Mouse (Mus musculus): Measurements from ENCODE around the gene Akap2. TPM values are rescaled to one million over a fixed set of nuclear protein-coding genes. Genes with fewer than 3 reads are reported as not detected.

The Akap2 gene
- total and polyA plus RNA-seq, 3 experiments = 1.7 to 7.2 TPM; not detected in 1

DNA sequence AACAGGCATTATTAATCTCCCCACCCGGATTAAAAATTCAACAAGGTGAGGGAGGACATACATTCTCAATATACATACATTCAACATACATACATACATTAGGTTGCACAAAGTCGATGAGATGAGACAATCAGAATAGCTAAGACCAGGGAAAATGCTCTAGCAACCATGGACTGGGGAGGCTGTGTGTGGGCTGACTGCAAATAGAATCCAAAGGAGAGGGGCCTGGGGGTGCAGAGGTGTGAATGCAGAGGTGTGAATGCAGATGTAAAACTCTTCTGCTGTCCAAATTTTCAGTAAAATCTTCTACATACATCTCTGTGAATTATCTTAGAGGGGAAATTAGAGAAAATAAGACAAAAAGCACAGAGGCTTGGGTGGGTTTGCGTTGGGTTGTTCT, 29.9 kb upstream of the Akap2 start:
- Histone ChIP-seq H3K79me2 (ENCODE audit: control insufficient read depth, insufficient read depth, low read length, poor library complexity) (no peaks in the 10 kb centered on the region), H3K27me3 (ENCODE audit: control insufficient read depth in 1 of 2, insufficient read depth in 2 of 2, low read length in 2 of 2) (no peaks in the 10 kb centered on the region; a peak in 1 of 4 replicates), H3K9ac (ENCODE audit: control insufficient read depth, low read depth, low read length, poor library complexity, severe bottlenecking) (no peak overlapping the region), H3K4me1 (ENCODE audit: control insufficient read depth in 1 of 2, insufficient read depth in 2 of 2, low read length in 2 of 2) (no peaks in the 10 kb centered on the region), H3K36me3 (ENCODE audit: control insufficient read depth in 1 of 2, insufficient read depth in 2 of 2, low read length in 2 of 2) (no peaks in the 10 kb centered on the region), H3K4me3 (ENCODE audit: control insufficient read depth in 1 of 2, insufficient read depth in 1 of 2, low read depth in 2 of 2, low read length in 2 of 2) (no peak overlapping the region), H3K9me3 (replicated peaks; ENCODE audit: insufficient read depth, low read length) (no peaks in the 10 kb centered on the region), H3K27ac (ENCODE audit: control insufficient read depth, low read depth, low read length) (no peak overlapping the region)
- TF ChIP-seq ZMIZ1 (IDR thresholded peaks at IDR 0.05; ENCODE audit: low read depth, low read length) (no peak), CHD2 (IDR thresholded peaks at IDR 0.05; ENCODE audit: low read length) (no peak), MYB (IDR thresholded peaks at IDR 0.05; ENCODE audit: low read depth, low read length) (no peak), MAZ (IDR thresholded peaks at IDR 0.05; ENCODE audit: low read depth, low read length) (no peak), USF2 (IDR thresholded peaks at IDR 0.05; ENCODE audit: borderline replicate concordance in 1 of 2, insufficient read depth in 1 of 2, low read depth in 1 of 2, low read length in 2 of 2) (no peak), GATA1 (IDR thresholded peaks at IDR 0.05; ENCODE audit: low read depth, low read length) (no peak), TCF12 (IDR thresholded peaks at IDR 0.05; ENCODE audit: low read depth, low read length) (no peak), ZNF384 (IDR thresholded peaks at IDR 0.05; ENCODE audit: low read depth, low read length) (no peak), MYC (IDR thresholded peaks at IDR 0.05; ENCODE audit: low read depth, low read length) (no peak), RAD21 (IDR thresholded peaks at IDR 0.05; ENCODE audit: low read depth, low read length) (no peak), CTCF (IDR thresholded peaks at IDR 0.05 in 2 of 3, conservative IDR thresholded peaks at IDR 0.05 in 1 of 3; ENCODE audit: control insufficient read depth in 1 of 3, insufficient read depth in 1 of 3, low read depth in 2 of 3, low read length in 3 of 3, poor library complexity in 1 of 3, severe bottlenecking in 1 of 3) (no peak)
- no peak for DNase-seq (ENCODE audit: low read depth, low spot score)

GRCm38 (mm10) chr4:57688131-57688530, 29.3 kb upstream of the Akap2 start:
- Histone ChIP-seq H3K79me2 (ENCODE audit: control insufficient read depth, insufficient read depth, low read length, poor library complexity) (no peaks in the 10 kb centered on the region), H3K9me3 (replicated peaks; ENCODE audit: insufficient read depth, low read length) (no peaks in the 10 kb centered on the region), H3K27me3 (ENCODE audit: control insufficient read depth in 1 of 2, insufficient read depth in 2 of 2, low read length in 2 of 2) (no peaks in the 10 kb centered on the region; a peak in 1 of 4 replicates), H3K9ac (ENCODE audit: control insufficient read depth, low read depth, low read length, poor library complexity, severe bottlenecking) (no peak overlapping the region), H3K36me3 (ENCODE audit: control insufficient read depth in 1 of 2, insufficient read depth in 2 of 2, low read length in 2 of 2) (no peaks in the 10 kb centered on the region), H3K4me1 (ENCODE audit: control insufficient read depth in 1 of 2, insufficient read depth in 2 of 2, low read length in 2 of 2) (no peaks in the 10 kb centered on the region), H3K4me3 (ENCODE audit: control insufficient read depth in 1 of 2, insufficient read depth in 1 of 2, low read depth in 2 of 2, low read length in 2 of 2) (no peak overlapping the region), H3K27ac (ENCODE audit: control insufficient read depth, low read depth, low read length) (no peak overlapping the region)
- TF ChIP-seq GATA1 (IDR thresholded peaks at IDR 0.05; ENCODE audit: low read depth, low read length) (no peak), SIN3A (IDR thresholded peaks at IDR 0.05; ENCODE audit: low read length) (no peak), EP300 (IDR thresholded peaks at IDR 0.05; ENCODE audit: low read depth in 1 of 2, low read length in 2 of 2) (no peak), ZC3H11A (IDR thresholded peaks at IDR 0.05; ENCODE audit: low read depth, low read length) (no peak)
- DNase-seq (ENCODE audit: low read depth, low spot score) = no peak

DNA sequence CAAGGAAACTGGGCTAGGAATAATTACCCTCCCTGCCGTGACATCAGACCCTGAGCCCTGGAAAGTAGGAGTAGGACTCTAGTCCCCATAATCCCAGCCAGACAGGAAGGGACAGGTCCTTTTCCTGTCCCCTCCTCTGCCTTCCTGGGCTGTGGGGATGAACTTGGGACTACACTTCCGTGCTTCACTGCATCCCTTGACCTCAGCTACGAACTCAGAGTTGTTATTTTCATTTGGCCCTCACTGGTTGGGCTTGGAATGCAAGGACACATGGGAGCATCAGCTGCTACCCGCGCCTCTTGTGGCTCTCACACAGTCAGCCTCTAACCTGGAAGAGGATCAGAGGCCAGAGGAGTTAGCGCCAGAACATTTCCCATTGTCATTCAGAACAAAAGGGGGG, 27.5 kb upstream of the Akap2 start:
- Histone ChIP-seq H3K4me3 (ENCODE audit: control insufficient read depth in 1 of 2, insufficient read depth in 1 of 2, low read depth in 2 of 2, low read length in 2 of 2) (no peak overlapping the region), H3K36me3 (ENCODE audit: control insufficient read depth in 1 of 2, insufficient read depth in 2 of 2, low read length in 2 of 2) (no peaks in the 10 kb centered on the region), H3K27ac (ENCODE audit: control insufficient read depth, low read depth, low read length) (no peak overlapping the region), H3K79me2 (ENCODE audit: control insufficient read depth, insufficient read depth, low read length, poor library complexity) (no peaks in the 10 kb centered on the region), H3K9me3 (replicated peaks; ENCODE audit: insufficient read depth, low read length) (no peaks in the 10 kb centered on the region), H3K27me3 (ENCODE audit: control insufficient read depth in 1 of 2, insufficient read depth in 2 of 2, low read length in 2 of 2) (no peaks in the 10 kb centered on the region; a peak in 1 of 4 replicates), H3K9ac (ENCODE audit: control insufficient read depth, low read depth, low read length, poor library complexity, severe bottlenecking) (no peak overlapping the region), H3K4me1 (ENCODE audit: control insufficient read depth in 1 of 2, insufficient read depth in 2 of 2, low read length in 2 of 2) (no peaks in the 10 kb centered on the region)
- no peak for DNase-seq (ENCODE audit: low read depth, low spot score)
- TF ChIP-seq MXI1 (IDR thresholded peaks at IDR 0.05; ENCODE audit: low read depth, low read length) (no peak), MYC (IDR thresholded peaks at IDR 0.05; ENCODE audit: low read depth, low read length) (no peak), POLR2A (IDR thresholded peaks at IDR 0.05; ENCODE audit: control insufficient read depth in 1 of 2, insufficient read depth in 1 of 2, low read depth in 1 of 2, low read length in 2 of 2, poor library complexity in 1 of 2) (no peak), NELFE (IDR thresholded peaks at IDR 0.05; ENCODE audit: low read depth, low read length) (no peak), ELF1 (IDR thresholded peaks at IDR 0.05; ENCODE audit: low read depth, low read length) (no peak), SMC3 (IDR thresholded peaks at IDR 0.05; ENCODE audit: low read depth, low read length) (no peak), RAD21 (IDR thresholded peaks at IDR 0.05; ENCODE audit: low read depth, low read length) (no peak), UBTF (IDR thresholded peaks at IDR 0.05; ENCODE audit: borderline replicate concordance, insufficient read depth, low read depth, low read length) (no peak), KAT2A (conservative IDR thresholded peaks at IDR 0.05; ENCODE audit: low read depth, low read length) (no peak), USF1 (IDR thresholded peaks at IDR 0.05; ENCODE audit: low read depth, low read length) (no peak), SIN3A (IDR thresholded peaks at IDR 0.05; ENCODE audit: low read length) (no peak), EP300 (IDR thresholded peaks at IDR 0.05; ENCODE audit: low read depth in 1 of 2, low read length in 2 of 2) (no peak), MAFK (IDR thresholded peaks at IDR 0.05; ENCODE audit: borderline replicate concordance, low read depth, low read length) (no peak), HCFC1 (IDR thresholded peaks at IDR 0.05; ENCODE audit: low read depth, low read length) (no peak), BHLHE40 (IDR thresholded peaks at IDR 0.05; ENCODE audit: borderline replicate concordance, low read depth, low read length) (no peak), CHD2 (IDR thresholded peaks at IDR 0.05; ENCODE audit: low read length) (no peak), TCF12 (IDR thresholded peaks at IDR 0.05; ENCODE audit: low read depth, low read length) (no peak), ETS1 (IDR thresholded peaks at IDR 0.05; ENCODE audit: low read depth, low read length) (no peak)
